Mouse (Mus musculus) MEL (cell line): ENCODE results near the gene Tent2. TPM values are rescaled to one million over a fixed set of nuclear protein-coding genes. Genes with fewer than 3 reads are reported as not detected.

Experiments
- DNase-seq: peaks from one replicate; pipeline ENCODE4 v3.0.0; 2011; ENCODE audit warnings: low read depth, low spot score
- H3K27ac ChIP-seq: 2 replicates; pipeline ENCODE4 v1.5.1; 2012; ENCODE audit warnings: low read depth, mild to moderate bottlenecking, control low read depth, low read length, moderate library complexity; ENCODE audit not compliant: control insufficient read depth
- H3K27me3 ChIP-seq, 2 experiments: fragments of 150-350 bp in 1 of 2; sonication (generic) in 1 of 2; 2 replicates each; pipeline ENCODE4 v1.6.1; 2012; ENCODE audit warnings: low read length in 2 of 2, mild to moderate bottlenecking in 2 of 2, improper control_type of control experiment in 1 of 2, moderate library complexity in 1 of 2; ENCODE audit not compliant: insufficient read depth in 2 of 2, control insufficient read depth in 1 of 2
- H3K36me3 ChIP-seq, 2 experiments: 2 replicates each; pipeline ENCODE4 v1.6.1; 2012 to 2014; ENCODE audit warnings: low read length in 2 of 2, improper control_type of control experiment in 1 of 2, inconsistent platforms in 1 of 2, mild to moderate bottlenecking in 1 of 2; ENCODE audit not compliant: insufficient read depth in 2 of 2, control insufficient read depth in 1 of 2
- H3K4me1 ChIP-seq, 2 experiments: fragments of 150-350 bp in 1 of 2; sonication (generic) in 1 of 2; 2 replicates each; pipeline ENCODE4 v1.6.1; 2012; ENCODE audit warnings: low read length in 2 of 2, improper control_type of control experiment in 1 of 2, mild to moderate bottlenecking in 1 of 2; ENCODE audit not compliant: insufficient read depth in 2 of 2, control insufficient read depth in 1 of 2
- H3K4me3 ChIP-seq, 2 experiments: fragments of 150-350 bp in 1 of 2; sonication (generic) in 1 of 2; 2 replicates each; pipeline ENCODE4 v1.5.1; 2012; ENCODE audit warnings: low read depth in 2 of 2, low read length in 2 of 2, mild to moderate bottlenecking in 2 of 2, moderate library complexity in 2 of 2, control low read depth in 1 of 2, improper control_type of control experiment in 1 of 2; ENCODE audit not compliant: control insufficient read depth in 1 of 2, insufficient read depth in 1 of 2
- H3K79me2 ChIP-seq: 2 replicates; pipeline ENCODE4 v1.6.1; 2012; ENCODE audit warnings: mild to moderate bottlenecking, low read length, moderate library complexity; ENCODE audit not compliant: control insufficient read depth, poor library complexity, insufficient read depth
- H3K9ac ChIP-seq: 2 replicates; pipeline ENCODE4 v1.6.1; 2012; ENCODE audit warnings: low read depth, mild to moderate bottlenecking, control low read depth, low read length, moderate library complexity; ENCODE audit not compliant: control insufficient read depth, poor library complexity, severe bottlenecking
- H3K9me3 ChIP-seq: fragments of 150-350 bp; sonication (generic); replicated peaks from 2 replicates; pipeline ENCODE4 v1.6.1; 2012; ENCODE audit warnings: mild to moderate bottlenecking, low read length, improper control_type of control experiment, moderate library complexity; ENCODE audit not compliant: insufficient read depth
- CHD1 ChIP-seq: IDR thresholded peaks from 2 replicates; pipeline ENCODE4 v1.6.1; 2012; ENCODE audit warnings: low read depth, mild to moderate bottlenecking, inconsistent platforms, low read length, improper control_type of control experiment
- E2F4 ChIP-seq: IDR thresholded peaks from 2 replicates; pipeline ENCODE4 v1.6.1; 2011; ENCODE audit warnings: low read depth, low read length, improper control_type of control experiment, borderline replicate concordance
- ELF1 ChIP-seq: IDR thresholded peaks from 2 replicates; pipeline ENCODE4 v1.6.1; 2014; ENCODE audit warnings: low read depth, mild to moderate bottlenecking, inconsistent platforms, low read length, improper control_type of control experiment, moderate library complexity
- HCFC1 ChIP-seq: IDR thresholded peaks from 2 replicates; pipeline ENCODE4 v1.6.1; 2012; ENCODE audit warnings: low read depth, mild to moderate bottlenecking, inconsistent platforms, low read length, improper control_type of control experiment, moderate library complexity
- JUND ChIP-seq: IDR thresholded peaks from 2 replicates; pipeline ENCODE4 v1.6.1; 2011; ENCODE audit warnings: low read depth, mild to moderate bottlenecking, improper control_type of control experiment, low read length
- KAT2A ChIP-seq: conservative IDR thresholded peaks from 2 replicates; pipeline ENCODE4 v1.6.1; 2012; ENCODE audit warnings: low read depth, low read length, improper control_type of control experiment, inconsistent platforms
- MAFK ChIP-seq: IDR thresholded peaks from 2 replicates; pipeline ENCODE4 v1.6.1; 2011; ENCODE audit warnings: low read depth, mild to moderate bottlenecking, low read length, improper control_type of control experiment, borderline replicate concordance
- MAX ChIP-seq: IDR thresholded peaks from 2 replicates; pipeline ENCODE4 v1.6.1; 2011; ENCODE audit warnings: low read length, improper control_type of control experiment
- MAZ ChIP-seq: IDR thresholded peaks from 2 replicates; pipeline ENCODE4 v1.6.1; 2012; ENCODE audit warnings: low read depth, mild to moderate bottlenecking, inconsistent platforms, low read length, improper control_type of control experiment
- POLR2A ChIP-seq, 2 experiments: IDR thresholded peaks; 2 replicates each; pipeline ENCODE4 v1.6.1; 2011 to 2012; ENCODE audit warnings: low read length in 2 of 2, mild to moderate bottlenecking in 2 of 2, control low read depth in 1 of 2, improper control_type of control experiment in 1 of 2, low read depth in 1 of 2, moderate library complexity in 1 of 2; ENCODE audit not compliant: control insufficient read depth in 1 of 2, insufficient read depth in 1 of 2, poor library complexity in 1 of 2
- POLR2AphosphoS2 ChIP-seq: IDR thresholded peaks from 2 replicates; pipeline ENCODE4 v1.6.1; 2011; ENCODE audit warnings: low read length, improper control_type of control experiment
- RAD21 ChIP-seq: IDR thresholded peaks from 2 replicates; pipeline ENCODE4 v1.6.1; 2011; ENCODE audit warnings: mild to moderate bottlenecking, low read depth, low read length, improper control_type of control experiment
- SIN3A ChIP-seq: IDR thresholded peaks from 2 replicates; pipeline ENCODE4 v1.6.1; 2012; ENCODE audit warnings: low read length, improper control_type of control experiment, inconsistent platforms
- SMC3 ChIP-seq: IDR thresholded peaks from 2 replicates; pipeline ENCODE4 v1.6.1; 2011; ENCODE audit warnings: low read depth, low read length, improper control_type of control experiment
- TBP ChIP-seq: IDR thresholded peaks from 2 replicates; pipeline ENCODE4 v1.8.0; 2011; ENCODE audit warnings: low read depth, low read length, improper control_type of control experiment
- TCF12 ChIP-seq: IDR thresholded peaks from 2 replicates; pipeline ENCODE4 v1.6.1; 2014; ENCODE audit warnings: low read depth, mild to moderate bottlenecking, inconsistent platforms, low read length, improper control_type of control experiment, moderate library complexity
- USF2 ChIP-seq, 2 experiments: IDR thresholded peaks; 2 replicates each; pipeline ENCODE4 v1.6.1; 2011 to 2012; ENCODE audit warnings: improper control_type of control experiment in 2 of 2, low read length in 2 of 2, borderline replicate concordance in 1 of 2, inconsistent platforms in 1 of 2, low read depth in 1 of 2, mild to moderate bottlenecking in 1 of 2; ENCODE audit not compliant: insufficient read depth in 1 of 2
- polyA plus RNA-seq, 2 experiments: library from polyadenylated mRNA; stranded (reverse) in 1 of 2; unstranded in 1 of 2; fragments of >175 nt in 1 of 2; fragments of >200 nt in 1 of 2; gene quantifications; 2 replicates each; pipeline versions ENCODE4 v1.2.1 to v1.2.4; 2012; ENCODE audit warnings: low replicate concordance in 2 of 2, low read depth in 1 of 2; ENCODE audit not compliant: insufficient read length in 2 of 2, insufficient read depth in 1 of 2, missing spikeins in 1 of 2
- total RNA-seq: library from RNA; depleted of rRNA; stranded (reverse); fragments of 300-350 nt; gene quantifications from 2 replicates; pipeline ENCODE4 v1.2.3, GENCODE M21; 2012

Tent2 gene
- total and polyA plus RNA-seq, 3 experiments, result 13.0 to 39.2 TPM; not detected in 1

DNA sequence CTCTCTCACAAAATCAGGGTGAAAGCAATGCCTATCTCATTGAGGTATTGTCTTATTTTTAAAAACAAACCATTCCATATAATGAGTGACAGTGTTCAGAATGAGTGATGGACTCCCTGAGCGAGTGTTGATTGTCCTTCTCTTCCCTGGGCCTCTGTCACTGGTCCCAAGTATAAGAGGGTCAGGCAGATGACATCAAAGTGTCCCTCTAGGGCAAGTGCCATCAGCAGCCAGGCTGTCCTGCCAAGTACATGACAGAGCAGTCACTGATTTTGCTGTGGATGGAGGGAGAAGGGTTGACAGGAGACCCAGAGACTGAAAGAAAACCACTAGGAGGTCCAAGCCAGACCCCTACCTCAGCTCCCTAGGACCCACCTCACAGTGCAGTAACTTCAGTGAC, 55.9 kb downstream of the Tent2 start:
- TF ChIP-seq MAFK (no peak), SIN3A (no peak), ELF1 (no peak), TBP (no peak), POLR2A (IDR thresholded peaks at IDR 0.05; ENCODE audit: control insufficient read depth in 1 of 2, insufficient read depth in 1 of 2, low read depth in 1 of 2, low read length in 2 of 2, poor library complexity in 1 of 2) (no peak), SMC3 (no peak), POLR2AphosphoS2 (no peak), KAT2A (no peak), MAX (no peak), HCFC1 (no peak), TCF12 (no peak), E2F4 (no peak), USF2 (IDR thresholded peaks at IDR 0.05; ENCODE audit: borderline replicate concordance in 1 of 2, insufficient read depth in 1 of 2, low read depth in 1 of 2, low read length in 2 of 2) (no peak)
- DNase-seq, result no peak
- no peaks in the 10 kb centered on the region for H3K79me2 ChIP-seq
- H3K4me3 ChIP-seq, result no peak overlapping the region
- H3K9me3 ChIP-seq, result no peaks in the 10 kb centered on the region
- H3K27ac ChIP-seq, result no peak overlapping the region
- H3K27me3 ChIP-seq, result peaks cover 0 to 1% of the 10 kb centered on the region in 2 experiments; a peak in 3 of 4 replicates
- no peaks in the 10 kb centered on the region for H3K4me1 ChIP-seq
- no peaks in the 10 kb centered on the region for H3K36me3 ChIP-seq
- H3K9ac ChIP-seq, result no peak overlapping the region

DNA sequence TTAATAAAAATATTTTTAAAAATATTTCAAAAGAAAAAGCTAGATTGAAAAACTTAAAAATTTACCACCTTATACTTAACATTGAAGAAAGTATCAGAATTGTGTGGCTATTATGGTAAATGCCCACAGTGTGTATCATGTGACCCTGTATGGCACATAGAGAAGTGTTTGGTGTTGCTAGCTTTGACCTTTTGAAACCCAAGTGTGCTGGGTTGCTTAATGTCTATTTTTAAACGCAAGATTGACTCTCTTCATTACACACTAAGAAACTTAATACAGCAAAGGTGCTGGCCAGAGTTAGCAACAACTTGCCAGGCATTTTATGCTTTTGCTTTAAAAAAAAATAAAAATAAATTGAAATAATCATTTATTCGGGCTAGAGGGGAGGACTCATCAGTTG, 56.7 kb downstream of the Tent2 start:
- TF ChIP-seq POLR2AphosphoS2, result no peak
- no peak for TF ChIP-seq RAD21
- TF ChIP-seq MAZ, result no peak
- H3K79me2 ChIP-seq, result no peaks in the 10 kb centered on the region
- no peak overlapping the region for H3K4me3 ChIP-seq
- H3K27ac ChIP-seq, result no peak overlapping the region
- H3K9me3 ChIP-seq, result no peaks in the 10 kb centered on the region
- no peak overlapping the region for H3K9ac ChIP-seq
- H3K27me3 ChIP-seq, result peaks cover 0 to 1% of the 10 kb centered on the region in 2 experiments; a peak in 3 of 4 replicates
- no peak for DNase-seq
- no peaks in the 10 kb centered on the region for H3K4me1 ChIP-seq
- H3K36me3 ChIP-seq, result no peaks in the 10 kb centered on the region

DNA sequence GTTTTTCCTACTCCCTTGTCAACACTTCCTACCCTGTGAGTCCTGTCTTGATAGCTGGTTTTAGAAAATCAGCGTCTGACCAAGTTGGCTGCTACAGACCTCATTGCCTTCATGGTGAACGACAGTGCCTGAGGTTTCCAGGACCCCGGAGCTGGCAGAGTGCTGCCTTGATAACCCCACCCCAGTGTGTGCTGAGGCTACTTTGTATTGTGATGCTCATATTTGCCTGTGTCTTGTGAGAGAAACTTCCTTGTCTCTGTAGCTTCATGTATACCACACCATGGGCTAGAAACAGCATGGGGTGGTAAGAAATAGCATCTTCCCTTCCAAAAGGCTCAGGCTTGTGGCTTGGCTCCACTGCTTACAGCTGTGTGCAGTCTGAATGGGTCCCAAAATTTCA, 61.5 kb downstream of the Tent2 start:
- TF ChIP-seq CHD1 (no peak), JUND (no peak)
- no peak overlapping the region for H3K9ac ChIP-seq
- no peaks in the 10 kb centered on the region for H3K27me3 ChIP-seq
- H3K9me3 ChIP-seq, result no peaks in the 10 kb centered on the region
- no peak overlapping the region for H3K27ac ChIP-seq
- no peak for DNase-seq
- H3K4me3 ChIP-seq, result no peak overlapping the region
- no peaks in the 10 kb centered on the region for H3K36me3 ChIP-seq
- H3K4me1 ChIP-seq, result no peaks in the 10 kb centered on the region
- no peaks in the 10 kb centered on the region for H3K79me2 ChIP-seq
